Mouse (Mus musculus) forebrain, postnatal 0 days (tissue): Measurements from ENCODE around the gene Gm17571. TPM values are rescaled to one million over a fixed set of nuclear protein-coding genes. Genes with fewer than 3 reads are reported as not detected.

ENCODE experiments used
- ATAC-seq: fragments of 200-750 bp; cut with Nextera tagmentation; 2 replicates; pipeline ENCODE4 v1.8.0; 2017; ENCODE audit warnings: mild to moderate bottlenecking, moderate library complexity
- DNase-seq: peaks from one replicate; pipeline ENCODE4 v3.0.0-alpha.2; 2015
- H3K27ac ChIP-seq: fragments of 300-500 bp; sonication (generic); 2 replicates; pipeline ENCODE4 v1.5.1; 2014; ENCODE audit warnings: low read depth, mild to moderate bottlenecking, antibody characterized with exemption, low read length, moderate library complexity, mixed read lengths
- H3K27me3 ChIP-seq: fragments of 300-500 bp; sonication (generic); 2 replicates; pipeline ENCODE4 v1.6.1; 2014; ENCODE audit warnings: mild to moderate bottlenecking, low read length, mixed read lengths; ENCODE audit not compliant: insufficient read depth
- H3K36me3 ChIP-seq: fragments of 300-500 bp; sonication (generic); 2 replicates; pipeline ENCODE4 v1.6.1; 2014; ENCODE audit warnings: mild to moderate bottlenecking, moderate library complexity; ENCODE audit not compliant: insufficient read depth
- H3K4me1 ChIP-seq: fragments of 300-500 bp; sonication (generic); 2 replicates; pipeline ENCODE4 v1.6.1; 2014; ENCODE audit warnings: antibody characterized with exemption; ENCODE audit not compliant: insufficient read depth
- H3K4me2 ChIP-seq: fragments of 300-500 bp; sonication (generic); 2 replicates; pipeline ENCODE4 v1.6.1; 2014; ENCODE audit warnings: low read depth, mild to moderate bottlenecking, moderate library complexity
- H3K4me3 ChIP-seq: fragments of 300-500 bp; sonication (generic); 2 replicates; pipeline ENCODE4 v1.5.1; 2014; ENCODE audit warnings: low read depth, low read length, mixed read lengths
- H3K9ac ChIP-seq: fragments of 300-500 bp; sonication (generic); 2 replicates; pipeline ENCODE4 v1.6.1; 2014; ENCODE audit warnings: mild to moderate bottlenecking
- H3K9me3 ChIP-seq: fragments of 300-500 bp; sonication (generic); 2 replicates; pipeline ENCODE4 v1.6.1; 2016; ENCODE audit warnings: low read length
- CTCF ChIP-seq: sonication (generic); IDR thresholded peaks from 2 replicates; pipeline ENCODE4 v1.5.1; 2016; ENCODE audit warnings: antibody characterized with exemption, control low read depth, low read depth
- WGBS: fragments of 180-500 bp; shearing (Covaris S2); extraction: QIAGEN DNeasy Blood & Tissue Kit; methylation state at CpG from one replicate; pipeline ENCODE4 v1.1.7; 2014; 5-methylcytosine and 5-hydroxymethylcytosine counted together
- polyA plus RNA-seq: library from polyadenylated mRNA; unstranded; fragments of >200 nt; fragmentation: Nextera tagmentation; extraction: Ambion mirVana; gene quantifications from 2 replicates; pipeline ENCODE4 v1.2.1, GENCODE M21; 2015
- total RNA-seq: library from RNA; depleted of rRNA; stranded (reverse); fragments of >200 nt; gene quantifications from 2 replicates; pipeline ENCODE4 v1.2.3, GENCODE M21; 2014

The Gm17571 gene
- total and polyA plus RNA-seq, 2 experiments from 2014 or later, result not detected

DNA sequence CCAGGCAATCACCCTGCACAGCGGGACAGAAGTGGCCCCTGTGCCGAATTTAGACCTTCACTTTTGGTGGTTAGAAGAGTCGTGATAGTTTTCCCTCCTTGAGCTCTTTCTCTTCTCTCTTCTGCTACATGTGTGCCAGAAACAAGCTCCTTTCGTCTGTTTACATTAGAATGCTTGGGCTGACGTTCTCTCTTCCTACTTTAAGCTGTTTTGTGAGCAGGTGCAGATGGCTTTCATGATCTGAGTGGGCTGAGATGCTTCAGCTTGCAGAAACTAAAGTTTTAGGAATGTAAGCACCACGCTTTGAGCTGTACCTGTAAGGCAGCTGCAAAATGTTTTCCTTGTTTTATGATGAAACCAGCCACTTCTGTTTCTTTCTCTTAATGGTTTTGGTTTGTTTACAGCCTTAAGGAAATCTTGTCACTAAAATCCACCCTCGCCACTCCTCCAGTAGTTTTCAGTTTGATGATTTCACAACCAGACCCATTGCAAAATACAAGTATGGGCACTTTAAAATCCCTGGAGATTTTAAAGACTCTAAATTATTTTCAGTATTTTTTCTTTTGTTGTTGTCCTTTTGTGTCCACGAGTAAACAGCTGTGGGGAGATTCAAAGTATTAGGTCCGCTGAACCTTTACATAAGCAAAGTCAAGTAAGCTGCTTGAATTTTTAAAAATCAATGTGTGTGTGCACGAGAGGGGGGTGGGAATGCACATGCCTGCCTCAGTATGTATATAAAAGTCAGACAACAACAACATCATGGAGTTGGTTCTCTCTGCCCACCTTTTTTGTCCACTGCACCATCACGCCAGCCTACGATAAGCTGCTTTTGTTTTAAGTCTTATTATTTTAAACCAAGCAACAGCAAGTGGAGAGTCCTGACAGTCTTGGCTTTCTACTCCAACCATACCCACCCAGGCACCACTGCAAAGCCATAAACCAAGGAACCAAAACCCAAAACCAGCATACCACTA, 38.0 kb upstream of the Gm17571 start:
- DNase-seq (no peak), ATAC-seq (no peak)
- Histone ChIP-seq H3K27me3 (no peaks in the 10 kb centered on the region), H3K9ac (no peak overlapping the region), H3K4me3 (no peak overlapping the region), H3K4me2 (no peak overlapping the region), H3K27ac (0 out of 2 replicates have a peak overlapping the region, but pooled peaks have one; percentile 2), H3K36me3 (no peaks in the 10 kb centered on the region), H3K9me3 (no peaks in the 10 kb centered on the region), H3K4me1 (no peaks in the 10 kb centered on the region)
- TF ChIP-seq CTCF, result no peak
- 32% methylated on average over 12 of the region's 12 CpGs for WGBS

- WGBS, result 74% methylated on average over 5 of the region's 5 CpGs
- Histone ChIP-seq H3K4me3 (no peak overlapping the region), H3K9me3 (no peaks in the 10 kb centered on the region), H3K27ac (no peak overlapping the region), H3K4me1 (no peaks in the 10 kb centered on the region), H3K36me3 (no peaks in the 10 kb centered on the region), H3K9ac (no peak overlapping the region), H3K27me3 (no peaks in the 10 kb centered on the region), H3K4me2 (no peak overlapping the region)
- TF ChIP-seq CTCF, result no peak
- no peak for ATAC-seq
- no peak for DNase-seq
Measured at GRCm38 (mm10) chr9:13483199-13484068, 36.9 kb upstream of the Gm17571 start.

DNA sequence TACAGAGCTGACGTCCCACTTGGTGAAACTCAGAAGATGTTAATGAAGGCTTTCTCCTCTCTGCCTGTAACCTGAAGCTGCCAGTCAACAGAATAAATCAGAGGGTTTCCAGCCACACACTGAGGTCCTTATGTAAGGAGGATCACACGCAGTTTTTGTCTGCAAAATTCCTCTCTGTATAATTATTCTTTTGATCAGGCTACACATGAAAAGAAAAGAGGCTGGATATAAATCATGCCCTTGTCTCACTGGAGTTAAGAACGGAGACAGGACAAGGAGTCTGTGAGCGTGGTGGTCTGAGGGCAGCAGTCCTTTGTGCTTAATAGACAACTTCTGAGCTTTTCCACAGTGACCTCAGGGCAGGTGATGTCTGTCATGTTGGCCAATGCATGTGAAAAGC, 32.7 kb upstream of the Gm17571 start:
- Histone ChIP-seq H3K4me2 (no peak overlapping the region), H3K4me3 (no peak overlapping the region), H3K27me3 (no peaks in the 10 kb centered on the region), H3K36me3 (no peaks in the 10 kb centered on the region), H3K9ac (no peak overlapping the region), H3K27ac (no peak overlapping the region), H3K4me1 (no peaks in the 10 kb centered on the region), H3K9me3 (no peaks in the 10 kb centered on the region)
- no peak for TF ChIP-seq CTCF
- no peak for ATAC-seq
- DNase-seq, result no peak
- 9% methylated on average over 4 of the region's 4 CpGs for WGBS

GRCm38 (mm10) chr9:13474951-13475350, 28.4 kb upstream of the Gm17571 start:
- WGBS, result 88% methylated on average over 5 of the region's 5 CpGs
- Histone ChIP-seq H3K9me3 (no peaks in the 10 kb centered on the region), H3K9ac (no peak overlapping the region), H3K4me3 (no peak overlapping the region), H3K36me3 (no peaks in the 10 kb centered on the region), H3K4me1 (no peaks in the 10 kb centered on the region), H3K4me2 (no peak overlapping the region), H3K27me3 (no peaks in the 10 kb centered on the region), H3K27ac (no peak overlapping the region)
- DNase-seq (no peak), ATAC-seq (no peak; the same call in 1 of the 2 replicates)
- TF ChIP-seq CTCF, result no peak

- Histone ChIP-seq H3K4me1 (no peaks in the 10 kb centered on the region), H3K9ac (no peak overlapping the region), H3K27me3 (no peaks in the 10 kb centered on the region), H3K4me3 (no peak overlapping the region), H3K4me2 (no peak overlapping the region), H3K27ac (no peak overlapping the region), H3K36me3 (no peaks in the 10 kb centered on the region), H3K9me3 (no peaks in the 10 kb centered on the region)
- no peak for ATAC-seq
- no peak for TF ChIP-seq CTCF
- no peak for DNase-seq
- WGBS, result 61% methylated on average over 7 of the region's 7 CpGs
Measured at GRCm38 (mm10) chr9:13470013-13470412, 23.5 kb upstream of the Gm17571 start.

DNA sequence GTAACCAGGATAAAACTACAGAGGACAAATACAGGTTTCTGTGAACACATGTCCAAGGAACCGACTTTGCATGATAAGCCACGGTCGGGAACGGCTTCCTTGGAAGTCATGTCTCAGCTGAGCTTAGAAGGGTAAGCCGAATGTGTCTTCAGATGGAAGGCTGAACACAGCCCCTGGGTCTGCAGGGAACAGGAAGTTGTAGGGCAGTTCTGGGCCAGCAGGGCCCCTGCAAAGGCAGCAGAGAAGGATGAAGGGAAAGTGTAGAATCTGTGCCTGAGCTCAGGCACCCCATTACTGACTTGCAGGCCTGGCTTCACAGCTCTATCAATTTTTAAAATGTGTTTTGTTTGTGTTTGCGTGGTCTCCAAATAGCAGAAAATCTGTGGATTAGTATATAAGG, 22.2 kb upstream of the Gm17571 start:
- Histone ChIP-seq H3K36me3 (no peaks in the 10 kb centered on the region), H3K27me3 (no peaks in the 10 kb centered on the region), H3K4me1 (no peaks in the 10 kb centered on the region), H3K4me2 (no peak overlapping the region), H3K9ac (no peak overlapping the region), H3K27ac (no peak overlapping the region), H3K9me3 (no peaks in the 10 kb centered on the region), H3K4me3 (no peak overlapping the region)
- DNase-seq (no peak), ATAC-seq (no peak)
- no peak for TF ChIP-seq CTCF
- 86% methylated on average over 6 of the region's 6 CpGs for WGBS
